Mouse (Mus musculus): ENCODE measurements around the gene Nhsl2. TPM values are rescaled to one million over a fixed set of nuclear protein-coding genes. Genes with fewer than 3 reads are reported as not detected.
A peak's percentile ranks its signal among the peaks of the same experiment; 100 is the strongest.
"Not testable (repeated sequence)": the region's sequence is repeated elsewhere in the genome, so short reads cannot be mapped to it uniquely, and the experiment has no call there.

The Nhsl2 gene
- polyA plus RNA-seq, 1 experiment from 2014 or later: 6.7 TPM

- no peak for ATAC-seq (replicated peaks; ENCODE audit: insufficient number of reproducible peaks, insufficient read depth, low FRiP score, low read depth)
- H3K27ac ChIP-seq: no peak overlapping the region
- H3K27me3 ChIP-seq: no peaks in the 10 kb centered on the region
- no peak overlapping the region for H3K4me2 ChIP-seq
- no peaks in the 10 kb centered on the region for H3K4me1 ChIP-seq (replicated peaks)
- no peak overlapping the region for H3K9ac ChIP-seq
- no peaks in the 10 kb centered on the region for H3K9me3 ChIP-seq (replicated peaks)
- no peak overlapping the region for H3K4me3 ChIP-seq
- H3K36me3 ChIP-seq: no peaks in the 10 kb centered on the region
- 51% methylated on average over 7 of the region's 7 CpGs for WGBS
Measured at GRCm38 (mm10) chrX:102101886-102102285, 252.7 kb downstream of the Nhsl2 start.

- H3K36me3 ChIP-seq; H3K4me2 ChIP-seq; ATAC-seq (replicated peaks; ENCODE audit: insufficient number of reproducible peaks, insufficient read depth, low FRiP score, low read depth); H3K27ac ChIP-seq; H3K4me1 ChIP-seq (replicated peaks); H3K9me3 ChIP-seq (replicated peaks); H3K4me3 ChIP-seq; H3K9ac ChIP-seq; H3K27me3 ChIP-seq: not testable (repeated sequence)
- 48% methylated on average over 2 of the region's 2 CpGs for WGBS
Measured at GRCm38 (mm10) chrX:102103830-102104229, 254.6 kb downstream of the Nhsl2 start.

GRCm38 (mm10) chrX:102109349-102109748, 260.2 kb downstream of the Nhsl2 start:
- WGBS: 69% methylated on average over 5 of the region's 5 CpGs
- H3K4me3 ChIP-seq; H3K4me2 ChIP-seq; H3K4me1 ChIP-seq (replicated peaks); H3K27me3 ChIP-seq; ATAC-seq (replicated peaks; ENCODE audit: insufficient number of reproducible peaks, insufficient read depth, low FRiP score, low read depth); H3K27ac ChIP-seq; H3K9ac ChIP-seq; H3K9me3 ChIP-seq (replicated peaks); H3K36me3 ChIP-seq: not testable (repeated sequence)

GRCm38 (mm10) chrX:102115676-102116075, 266.5 kb downstream of the Nhsl2 start:
- Histone ChIP-seq H3K9me3 (replicated peaks) (no peaks in the 10 kb centered on the region), H3K4me3 (no peak overlapping the region), H3K4me1 (replicated peaks) (peaks cover 3% of the 10 kb centered on the region; the same call in 1 of the 2 replicates), H3K27ac (no peak overlapping the region), H3K9ac (no peak overlapping the region), H3K27me3 (no peaks in the 10 kb centered on the region), H3K4me2 (no peak overlapping the region), H3K36me3 (no peaks in the 10 kb centered on the region)
- ATAC-seq (replicated peaks; ENCODE audit: insufficient number of reproducible peaks, insufficient read depth, low FRiP score, low read depth): no peak
- 51% methylated on average over 4 of the region's 4 CpGs for WGBS

- 8% methylated on average over 30 of the region's 30 CpGs for WGBS
- H3K4me3 ChIP-seq: peak within 1 kb of the TSS; percentile 72
- peak; percentile 99 for ATAC-seq (replicated peaks; ENCODE audit: insufficient number of reproducible peaks, insufficient read depth, low FRiP score, low read depth)
- no peaks in the 10 kb centered on the region; the same call in 1 of the 2 replicates for H3K36me3 ChIP-seq
- peak within 1 kb of the TSS; percentile 71 for H3K9ac ChIP-seq
- peaks cover 3% of the 10 kb centered on the region; the same call in 1 of the 2 replicates for H3K4me1 ChIP-seq (replicated peaks)
- no peak within 1 kb of the TSS for H3K27ac ChIP-seq
- H3K4me2 ChIP-seq: peak within 1 kb of the TSS; percentile 61
- no peaks in the 10 kb centered on the region for H3K9me3 ChIP-seq (replicated peaks)
- H3K27me3 ChIP-seq: no peaks in the 10 kb centered on the region
Measured at GRCm38 (mm10) chrX:102119042-102119864, 270.1 kb downstream of the Nhsl2 start, which contains the start of gene Pin4. TSS of gene Pin4 (plus strand) at chrX:102119447.

GRCm38 (mm10) chrX:102121321-102121720, 272.1 kb downstream of the Nhsl2 start:
- ATAC-seq (replicated peaks; ENCODE audit: insufficient number of reproducible peaks, insufficient read depth, low FRiP score, low read depth): no peak
- 77% methylated on average over 2 of the region's 2 CpGs for WGBS

GRCm38 (mm10) chrX:102141157-102141556, 292.0 kb downstream of the Nhsl2 start:
- H3K4me1 ChIP-seq (replicated peaks): no peaks in the 10 kb centered on the region
- H3K27me3 ChIP-seq: no peaks in the 10 kb centered on the region
- no peaks in the 10 kb centered on the region for H3K9me3 ChIP-seq (replicated peaks)
- no peak overlapping the region for H3K4me3 ChIP-seq
- ATAC-seq (replicated peaks; ENCODE audit: insufficient number of reproducible peaks, insufficient read depth, low FRiP score, low read depth): no peak
- H3K9ac ChIP-seq: no peak overlapping the region
- H3K27ac ChIP-seq: no peak overlapping the region
- no peak overlapping the region for H3K4me2 ChIP-seq
- H3K36me3 ChIP-seq: peaks cover 5% of the 10 kb centered on the region; the same call in 1 of the 2 replicates
- 60% methylated on average over 1 of the region's 1 CpGs for WGBS

More at GRCm38 (mm10) chrX:102121321-102121720, 272.1 kb downstream of the Nhsl2 start:
- no peaks in the 10 kb centered on the region for H3K27me3 ChIP-seq
- H3K4me3 ChIP-seq: no peak overlapping the region
- peaks cover 7% of the 10 kb centered on the region; the same call in 1 of the 2 replicates for H3K36me3 ChIP-seq
- H3K9ac ChIP-seq: no peak overlapping the region
- H3K27ac ChIP-seq: no peak overlapping the region
- H3K9me3 ChIP-seq (replicated peaks): no peaks in the 10 kb centered on the region
- H3K4me1 ChIP-seq (replicated peaks): peaks cover 3% of the 10 kb centered on the region; the same call in 1 of the 2 replicates
- H3K4me2 ChIP-seq: no peak overlapping the region

Small RNAs within 50 kb of the gene (microRNA-seq; reads per million reads assigned to microRNA genes)
- gene Gm27843: not detected

Other genes starting within 250 kb of the Nhsl2 start
- 91.0 and 105 TPM in 2 replicates for gene Ogt, start 209.3 kb upstream of the Nhsl2 start, polyA plus RNA-seq (2015; fragmentation: Nextera tagmentation; extraction: Ambion mirVana)
- 0.11 and 0.30 TPM in 2 replicates for gene Cxcr3, start 115.1 kb upstream of the Nhsl2 start, polyA plus RNA-seq (2015; fragmentation: Nextera tagmentation; extraction: Ambion mirVana)
- 0.09 and 0.66 TPM in 2 replicates for gene Gm4779, start 55.0 kb upstream of the Nhsl2 start, polyA plus RNA-seq (2015; fragmentation: Nextera tagmentation; extraction: Ambion mirVana)
- gene 8030474K03Rik, start 54.7 kb upstream of the Nhsl2 start, polyA plus RNA-seq (2015; fragmentation: Nextera tagmentation; extraction: Ambion mirVana): 0.34 and 0.50 TPM in 2 replicates
- gene Rtl5, start 221.9 kb downstream of the Nhsl2 start, polyA plus RNA-seq (2015; fragmentation: Nextera tagmentation; extraction: Ambion mirVana): 1.2 and 1.3 TPM in 2 replicates